Mouse (Mus musculus) activated CD4-positive, CD25-positive, alpha-beta regulatory T cell, adult 9 weeks (primary cell): ENCODE results near the gene Trmt13. TPM values are rescaled to one million over a fixed set of nuclear protein-coding genes. Genes with fewer than 3 reads are reported as not detected.

Experiments used
- polyA plus RNA-seq: library from polyadenylated mRNA; unstranded; fragments of 100-300 nt; shearing (Covaris generic); gene quantifications from one replicate; pipeline ENCODE4 v1.2.1, GENCODE M21; 2017

The Trmt13 gene
- 41.1 TPM for polyA plus RNA-seq

DNA sequence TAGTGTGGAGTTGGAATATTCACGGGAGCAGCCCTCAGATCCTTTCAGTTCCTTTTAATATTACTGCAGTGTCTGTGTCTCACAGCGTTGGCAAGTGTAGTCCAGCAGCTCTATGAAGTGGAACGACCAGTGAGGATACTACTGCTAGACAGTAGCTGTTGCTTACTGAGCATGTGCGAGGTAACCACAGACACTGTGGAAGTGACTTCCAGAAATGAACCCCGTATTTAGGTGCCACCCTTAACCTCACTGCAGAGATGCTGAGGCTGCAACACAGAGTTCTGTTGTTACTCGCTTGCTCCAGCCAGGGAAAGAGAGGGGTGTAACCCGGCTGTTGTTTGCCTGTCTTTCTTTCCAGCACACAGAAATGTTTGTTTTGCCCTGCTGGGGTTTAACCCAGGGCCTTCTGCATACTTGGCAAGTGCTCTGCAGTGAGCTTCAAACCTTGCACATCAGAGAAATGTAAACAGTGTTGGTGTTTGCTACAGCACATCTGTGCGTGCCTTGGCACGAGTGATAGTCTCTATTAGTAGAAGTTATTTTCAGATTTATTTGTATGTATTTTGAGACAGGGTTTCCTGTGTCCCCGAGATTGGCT lies at the start of gene Trmt13:
Gene Trmt13 (minus strand): TSS at position 293 of the 598 bp plus-strand sequence.

DNA sequence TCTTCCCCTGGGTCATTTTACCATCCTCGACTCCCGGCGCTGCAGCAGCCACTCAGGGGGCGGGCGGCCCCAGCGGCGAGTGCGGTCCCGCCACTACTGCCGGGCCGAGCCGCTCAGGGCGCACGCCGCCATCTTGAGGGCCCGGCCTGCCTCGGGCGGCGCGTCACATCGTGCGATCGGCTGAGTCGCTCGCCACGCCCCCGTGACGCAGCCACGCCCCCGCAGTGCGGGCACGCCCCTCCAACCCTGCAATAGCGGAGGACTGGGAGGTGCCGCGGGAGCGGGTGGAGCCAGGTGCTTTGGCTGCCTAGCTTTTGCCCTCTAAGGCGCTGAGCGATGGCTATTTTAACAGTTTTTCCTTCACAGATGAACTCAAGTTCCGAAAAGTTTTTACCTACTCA lies 48.1 kb upstream of the Trmt13 start, which contains the start of gene Mfsd14a:
Gene Mfsd14a (minus strand): TSS at position 215 of the 401 bp plus-strand sequence.

DNA sequence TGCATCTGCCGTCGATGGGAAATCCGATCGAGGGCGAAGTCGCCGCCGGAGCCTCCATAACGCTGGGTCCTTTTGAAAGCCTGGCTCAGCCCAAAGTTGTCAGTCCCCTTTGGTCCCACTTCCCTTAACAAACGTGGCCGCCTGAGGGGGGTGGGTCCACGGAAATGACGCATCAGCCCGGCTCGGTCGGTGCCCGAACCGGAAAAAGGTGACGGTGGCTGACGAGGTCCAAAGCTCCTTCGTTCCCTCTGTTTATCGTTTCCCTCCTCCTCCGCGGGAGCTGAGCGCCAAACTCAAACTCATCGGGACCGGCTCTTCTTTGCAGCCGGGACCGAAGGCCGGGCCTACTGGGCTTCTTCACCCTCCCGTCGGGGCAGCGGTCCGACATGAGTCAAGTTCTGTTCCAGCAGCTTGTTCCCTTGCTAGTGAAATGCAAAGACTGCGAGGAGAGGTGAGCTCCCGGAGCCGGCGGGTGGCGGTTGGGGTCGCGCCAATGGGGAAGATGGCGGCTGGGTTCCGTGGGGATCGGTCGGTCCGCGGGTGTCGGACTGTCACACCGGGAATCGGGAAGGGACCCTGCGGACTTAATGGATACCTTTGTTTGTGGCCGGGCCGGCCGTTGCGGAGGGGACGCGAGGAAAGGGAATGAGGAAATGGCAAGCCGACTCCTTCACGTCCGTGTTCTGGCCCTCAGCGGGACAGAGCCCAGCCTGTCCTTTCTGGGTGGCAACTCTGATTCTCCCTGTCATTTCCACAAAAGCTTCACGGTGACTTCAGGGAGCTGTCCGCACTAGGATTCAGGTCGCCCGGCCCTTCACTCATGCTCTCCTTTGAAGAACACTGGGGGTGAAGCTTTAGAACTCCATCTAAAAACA lies 19.4 kb downstream of the Trmt13 start, which contains the start of gene Sass6:
Gene Sass6 (plus strand): TSS at position 255 of the 875 bp plus-strand sequence.

DNA sequence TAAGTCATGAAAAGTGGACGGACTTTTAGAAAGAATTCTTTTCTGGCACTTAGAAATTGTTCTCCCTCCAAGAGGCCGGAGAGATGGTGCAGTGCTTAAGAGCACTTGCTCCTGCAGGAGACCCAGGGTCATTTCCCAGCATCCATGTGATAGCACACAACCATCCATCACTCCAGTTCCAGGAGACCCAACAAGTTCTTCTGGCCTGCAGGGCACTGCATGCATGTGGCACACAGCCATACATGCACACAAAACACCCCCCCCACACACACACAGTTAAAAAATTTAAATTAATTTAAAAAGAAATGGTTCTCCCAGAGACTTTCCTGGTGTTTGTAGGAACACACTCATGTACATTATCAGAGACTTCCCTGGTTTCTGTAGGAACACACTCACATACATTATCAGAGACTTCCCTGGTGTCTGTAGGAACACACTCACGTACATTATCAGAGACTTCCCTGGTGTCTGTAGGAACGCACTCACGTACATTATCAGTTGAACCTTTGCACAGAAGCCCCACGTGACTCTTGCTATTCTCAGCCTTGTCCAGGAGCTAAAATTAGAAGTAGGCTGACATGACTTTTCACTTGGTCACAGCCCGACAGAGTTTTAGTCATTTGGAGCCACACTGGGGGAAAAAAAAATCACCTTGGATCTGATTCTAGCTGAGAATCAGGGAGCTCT lies 51.8 kb downstream of the Trmt13 start, which contains the start of gene Lrrc39:
Gene Lrrc39 (plus strand): TSS at position 566 of the 687 bp plus-strand sequence.

Other genes with a start within 250 kb of the Trmt13 start
- 18.8 TPM for gene Cdc14a, start 190.6 kb downstream of the Trmt13 start, polyA plus RNA-seq
- gene Rtca, start 106.4 kb downstream of the Trmt13 start, polyA plus RNA-seq, result 40.1 TPM
- gene Dbt, start 101.5 kb downstream of the Trmt13 start, polyA plus RNA-seq, result 16.1 TPM
- gene Lrrc39, start 51.6 kb downstream of the Trmt13 start, polyA plus RNA-seq, result 0.55 TPM
- 8.3 TPM for gene Sass6, start 19.6 kb downstream of the Trmt13 start, polyA plus RNA-seq
- gene Mfsd14a, start 48.1 kb upstream of the Trmt13 start, polyA plus RNA-seq, result 73.9 TPM
- not detected for gene Gm43191, start 66.7 kb upstream of the Trmt13 start, polyA plus RNA-seq
- gene Slc35a3, start 98.2 kb upstream of the Trmt13 start, polyA plus RNA-seq, result 7.6 TPM
- 3.1 TPM for gene Agl, start 193.6 kb upstream of the Trmt13 start, polyA plus RNA-seq
- 22.2 TPM for gene Frrs1, start 244.9 kb upstream of the Trmt13 start, polyA plus RNA-seq